Mouse (Mus musculus) frontal cortex, adult 2 months (tissue): ENCODE results near the gene Lrrc36. TPM values are rescaled to one million over a fixed set of nuclear protein-coding genes. Genes with fewer than 3 reads are reported as not detected.
A peak's percentile ranks its signal among the peaks of the same experiment; 100 is the strongest.

Experiments used
- DNase-seq, 2 experiments: peaks; one replicate each; pipeline ENCODE4 v3.0.0; 2022; ENCODE audit warnings: low spot score in 1 of 2; ENCODE audit errors: extremely low spot score in 1 of 2
- polyA plus RNA-seq: library from polyadenylated mRNA; depleted of rRNA; stranded (reverse); fragments of >200 nt; gene quantifications from 2 replicates; pipeline ENCODE4 v1.2.3, GENCODE M21; 2012; rRNA removed

The Lrrc36 gene
- 0.34 and 0.53 TPM in 2 replicates for polyA plus RNA-seq

GRCm38 (mm10) chr8:105413391-105413790, at the start of gene Lrrc36, which contains the start of gene Kctd19:
Lrrc36 (plus strand) TSS chr8:105413571.
Kctd19 (minus strand) TSS chr8:105413502.
- peak in 1 of 2 experiments; percentile 10 for DNase-seq

GRCm38 (mm10) chr8:105367107-105367506, 46.3 kb upstream of the Lrrc36 start:
- no peak for DNase-seq

- DNase-seq, result no peak
Observed at GRCm38 (mm10) chr8:105372473-105372872, 40.9 kb upstream of the Lrrc36 start.

GRCm38 (mm10) chr8:105373032-105373431, 40.3 kb upstream of the Lrrc36 start, which contains the start of gene Plekhg4:
Plekhg4 (plus strand) TSS chr8:105373274.
- no peak for DNase-seq

- DNase-seq, result peak in 1 of 2 experiments; percentile 21
Observed at GRCm38 (mm10) chr8:105374513-105374966, 38.8 kb upstream of the Lrrc36 start.

GRCm38 (mm10) chr8:105378673-105379072, 34.7 kb upstream of the Lrrc36 start:
- no peak for DNase-seq

- DNase-seq, result no peak
Observed at GRCm38 (mm10) chr8:105380308-105380707, 33.1 kb upstream of the Lrrc36 start.

GRCm38 (mm10) chr8:105384070-105384469, 29.3 kb upstream of the Lrrc36 start:
- DNase-seq, result no peak

- no peak for DNase-seq
Observed at GRCm38 (mm10) chr8:105387151-105387550, 26.2 kb upstream of the Lrrc36 start.

- DNase-seq, result no peak
Observed at GRCm38 (mm10) chr8:105389096-105389495, 24.3 kb upstream of the Lrrc36 start.

- DNase-seq, result no peak
Observed at GRCm38 (mm10) chr8:105393089-105393787, 20.1 kb upstream of the Lrrc36 start.

- no peak for DNase-seq
Observed at GRCm38 (mm10) chr8:105393915-105394314, 19.5 kb upstream of the Lrrc36 start.

- peak in 1 of 2 experiments; percentile 77 for DNase-seq
Observed at GRCm38 (mm10) chr8:105397747-105398146, 15.6 kb upstream of the Lrrc36 start.

GRCm38 (mm10) chr8:105400016-105400415, 13.4 kb upstream of the Lrrc36 start:
- no peak for DNase-seq

- no peak for DNase-seq
Observed at GRCm38 (mm10) chr8:105403467-105403866, 9.9 kb upstream of the Lrrc36 start.

- DNase-seq, result no peak
Observed at GRCm38 (mm10) chr8:105404496-105404895, 8.9 kb upstream of the Lrrc36 start.

GRCm38 (mm10) chr8:105406416-105406815, 7.0 kb upstream of the Lrrc36 start:
- DNase-seq, result peak in 1 of 2 experiments; percentile 31

- DNase-seq, result peak in 1 of 2 experiments; percentile 16
Observed at GRCm38 (mm10) chr8:105408331-105408730, 5.0 kb upstream of the Lrrc36 start.

GRCm38 (mm10) chr8:105409947-105410346, 3.4 kb upstream of the Lrrc36 start:
- DNase-seq, result no peak

GRCm38 (mm10) chr8:105418992-105419391, 5.6 kb downstream of the Lrrc36 start:
- DNase-seq, result no peak

GRCm38 (mm10) chr8:105419800-105420199, 6.4 kb downstream of the Lrrc36 start:
- no peak for DNase-seq

GRCm38 (mm10) chr8:105422006-105422405, 8.6 kb downstream of the Lrrc36 start:
- no peak for DNase-seq
